Mouse (Mus musculus) bone marrow macrophage, adult 2 months (primary cell): ENCODE measurements at regions not wholly inside any gene's neighbourhood (a gene's known extent, or its start where the extent isn't known, plus 50 kb on each side); places are given as distances from the start of the nearest gene placed in this dataset.

Experiments
- H3K27ac ChIP-seq: 2 replicates; pipeline ENCODE4 v1.5.1; 2012; ENCODE audit warnings: low read depth, low read length; ENCODE audit not compliant: insufficient read depth
- H3K4me1 ChIP-seq: 2 replicates; pipeline ENCODE4 v1.6.1; 2012; ENCODE audit warnings: low read length; ENCODE audit not compliant: control insufficient read depth, insufficient read depth
- H3K4me3 ChIP-seq: 2 replicates; pipeline ENCODE4 v1.5.1; 2012; ENCODE audit warnings: mild to moderate bottlenecking, low read length, moderate library complexity; ENCODE audit not compliant: insufficient read depth
- CTCF ChIP-seq: IDR thresholded peaks from 2 replicates; pipeline ENCODE4 v1.5.1; 2012; ENCODE audit warnings: low read depth, mild to moderate bottlenecking, low read length, moderate library complexity
- POLR2A ChIP-seq: IDR thresholded peaks from 2 replicates; pipeline ENCODE4 v1.6.1; 2012; ENCODE audit warnings: mild to moderate bottlenecking, low read depth, low read length, borderline replicate concordance

DNA sequence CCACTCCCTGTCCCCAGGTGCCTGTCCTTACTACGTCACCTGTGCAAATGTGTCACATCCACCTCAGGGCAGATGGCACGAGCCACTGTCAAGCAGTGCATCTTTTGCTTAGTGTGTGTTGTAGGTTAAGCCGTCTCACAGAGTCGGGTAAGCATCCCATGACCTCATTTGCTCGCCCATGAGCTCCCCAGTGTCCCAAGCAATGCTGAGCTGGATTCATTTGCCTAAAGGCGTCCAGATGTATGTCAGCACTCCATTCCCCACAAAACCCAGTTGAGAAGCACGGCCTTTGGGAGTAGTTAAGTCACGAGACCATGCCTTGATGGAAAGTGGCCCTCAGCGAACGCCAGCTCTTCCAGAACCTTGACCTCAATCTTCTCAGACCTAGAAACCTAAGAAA lies 242.7 kb upstream of the Sulf2 start:
- peaks cover 14% of the 10 kb centered on the region for H3K4me1 ChIP-seq
- no peak overlapping the region for H3K27ac ChIP-seq
- TF ChIP-seq POLR2A, result no peak
- no peak for TF ChIP-seq CTCF
- H3K4me3 ChIP-seq, result no peak overlapping the region

GRCm38 (mm10) chr2:166394666-166395065 lies 239.2 kb upstream of the Sulf2 start:
- no peak for TF ChIP-seq POLR2A
- no peak for TF ChIP-seq CTCF
- H3K4me1 ChIP-seq, result peaks cover 4% of the 10 kb centered on the region; the same call in 1 of the 2 replicates
- no peak overlapping the region for H3K4me3 ChIP-seq
- no peak overlapping the region for H3K27ac ChIP-seq

DNA sequence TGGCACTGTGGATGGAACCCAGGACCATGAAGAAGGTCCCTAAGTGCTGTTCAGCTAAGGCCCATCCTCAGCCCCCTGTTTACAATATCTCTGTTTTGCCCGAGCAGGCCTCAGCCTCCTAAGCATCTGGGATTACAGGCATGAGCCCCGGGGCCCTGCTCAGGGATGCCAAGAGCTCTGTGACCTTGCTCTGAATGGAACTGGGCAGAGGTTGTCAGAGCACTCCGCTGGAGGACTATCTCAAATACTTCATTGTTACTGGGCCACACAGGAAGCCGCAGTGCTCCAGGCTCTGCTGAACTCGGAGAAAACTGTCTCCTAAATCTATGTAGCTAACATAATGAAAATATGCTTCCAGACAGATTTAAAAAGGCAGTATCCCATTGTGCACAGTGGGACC lies 235.7 kb upstream of the Sulf2 start:
- Histone ChIP-seq H3K4me3 (no peak overlapping the region), H3K27ac (no peak overlapping the region), H3K4me1 (no peaks in the 10 kb centered on the region)
- TF ChIP-seq CTCF (no peak), POLR2A (no peak)

- no peak overlapping the region for H3K4me3 ChIP-seq
- no peak overlapping the region for H3K27ac ChIP-seq
- TF ChIP-seq CTCF (no peak), POLR2A (no peak)
- no peaks in the 10 kb centered on the region for H3K4me1 ChIP-seq
Observed at GRCm38 (mm10) chr2:166388050-166388449, 232.6 kb upstream of the Sulf2 start.

- H3K4me3 ChIP-seq, result no peak overlapping the region
- no peak overlapping the region for H3K27ac ChIP-seq
- H3K4me1 ChIP-seq, result no peaks in the 10 kb centered on the region
- TF ChIP-seq CTCF (no peak), POLR2A (no peak)
Observed at GRCm38 (mm10) chr2:166386817-166387216, 231.4 kb upstream of the Sulf2 start.

DNA sequence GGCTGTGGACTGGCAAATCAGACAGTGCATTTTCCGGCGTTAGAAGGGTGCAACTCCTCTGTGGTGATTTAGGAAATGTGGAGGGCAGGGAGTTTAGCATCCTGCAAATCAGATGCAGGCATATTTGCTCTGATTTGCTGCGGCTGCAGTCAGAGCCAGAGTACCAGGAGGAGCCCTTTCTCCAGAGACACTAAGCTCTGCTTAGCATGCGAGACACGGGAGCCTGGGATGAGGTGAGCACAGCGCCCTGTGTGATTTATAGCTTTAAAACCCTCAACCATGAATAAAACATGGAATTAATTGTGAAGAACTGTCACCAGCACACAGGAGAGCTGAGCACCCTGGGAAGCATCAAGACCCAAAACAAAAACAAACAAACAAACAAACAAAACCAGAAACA lies 229.1 kb upstream of the Sulf2 start:
- Histone ChIP-seq H3K27ac (no peak overlapping the region), H3K4me1 (no peaks in the 10 kb centered on the region), H3K4me3 (no peak overlapping the region)
- TF ChIP-seq POLR2A (no peak), CTCF (no peak)

DNA sequence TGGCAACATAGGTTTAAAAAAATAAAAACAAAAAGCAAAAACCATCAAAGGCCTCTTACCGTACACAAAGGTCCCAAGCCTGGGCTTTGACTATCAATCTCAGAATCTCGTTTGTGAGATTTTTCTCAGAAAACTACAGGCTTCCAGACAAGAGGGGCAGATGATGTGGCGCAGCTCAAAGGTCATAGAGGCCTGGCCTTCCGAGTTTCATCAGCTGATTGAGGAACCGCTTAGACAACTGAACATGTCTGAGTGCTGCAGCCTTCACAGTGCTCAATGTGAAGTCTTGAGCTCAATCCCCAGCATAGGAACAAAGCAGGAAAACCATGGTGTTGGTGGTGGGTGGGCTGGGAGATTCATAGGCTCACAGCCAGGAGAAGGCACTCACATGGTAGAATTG lies 227.9 kb upstream of the Sulf2 start:
- Histone ChIP-seq H3K27ac (no peak overlapping the region), H3K4me1 (no peaks in the 10 kb centered on the region), H3K4me3 (no peak overlapping the region)
- no peak for TF ChIP-seq POLR2A
- TF ChIP-seq CTCF, result no peak

DNA sequence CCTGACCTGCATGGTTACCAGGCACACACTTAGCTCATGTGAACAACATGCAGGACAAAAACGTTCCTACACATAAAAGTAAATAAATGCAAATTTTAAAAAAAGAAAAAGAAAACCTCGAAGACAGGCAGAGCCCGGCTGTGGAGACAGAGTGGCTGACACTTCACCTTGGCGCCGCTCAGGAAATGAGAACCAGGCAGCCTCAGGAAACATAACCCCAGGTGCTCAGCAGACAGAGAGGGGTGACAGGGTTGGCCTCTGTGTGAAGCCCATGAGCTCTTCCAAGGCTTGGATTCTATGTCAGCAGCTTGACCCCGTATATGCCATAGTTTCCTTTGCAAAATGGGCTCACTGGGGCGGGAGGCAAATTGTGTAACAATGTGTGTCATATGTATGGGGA lies 226.7 kb upstream of the Sulf2 start:
- TF ChIP-seq CTCF (no peak), POLR2A (no peak)
- Histone ChIP-seq H3K4me1 (no peaks in the 10 kb centered on the region), H3K27ac (no peak overlapping the region), H3K4me3 (no peak overlapping the region)

- H3K4me1 ChIP-seq, result no peaks in the 10 kb centered on the region
- H3K27ac ChIP-seq, result no peak overlapping the region
- TF ChIP-seq POLR2A, result no peak
- TF ChIP-seq CTCF, result no peak
- no peak overlapping the region for H3K4me3 ChIP-seq
Observed at GRCm38 (mm10) chr2:166380854-166381253, 225.4 kb upstream of the Sulf2 start.

DNA sequence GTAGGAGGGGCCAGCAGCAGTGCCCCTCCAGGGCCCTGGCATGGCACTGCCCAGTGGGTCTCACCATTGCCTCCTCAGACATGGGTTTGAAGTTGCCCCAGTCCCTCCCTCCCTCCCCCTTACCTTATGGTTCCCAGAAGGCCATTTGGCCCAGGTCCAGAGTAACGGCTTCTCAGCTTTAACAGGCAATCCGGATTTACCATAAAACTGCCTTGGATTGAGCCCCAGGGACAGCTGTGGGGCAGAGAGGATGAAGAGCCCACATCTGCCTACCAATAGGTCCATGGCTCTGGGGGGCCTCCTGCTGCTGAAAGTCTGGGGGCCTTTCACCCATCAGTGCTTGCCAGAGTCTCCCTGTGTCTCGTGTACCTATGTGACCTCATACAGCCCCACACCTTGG lies 222.9 kb upstream of the Sulf2 start:
- Histone ChIP-seq H3K4me3 (no peak overlapping the region), H3K4me1 (no peaks in the 10 kb centered on the region), H3K27ac (no peak overlapping the region)
- no peak for TF ChIP-seq POLR2A
- TF ChIP-seq CTCF, result no peak

DNA sequence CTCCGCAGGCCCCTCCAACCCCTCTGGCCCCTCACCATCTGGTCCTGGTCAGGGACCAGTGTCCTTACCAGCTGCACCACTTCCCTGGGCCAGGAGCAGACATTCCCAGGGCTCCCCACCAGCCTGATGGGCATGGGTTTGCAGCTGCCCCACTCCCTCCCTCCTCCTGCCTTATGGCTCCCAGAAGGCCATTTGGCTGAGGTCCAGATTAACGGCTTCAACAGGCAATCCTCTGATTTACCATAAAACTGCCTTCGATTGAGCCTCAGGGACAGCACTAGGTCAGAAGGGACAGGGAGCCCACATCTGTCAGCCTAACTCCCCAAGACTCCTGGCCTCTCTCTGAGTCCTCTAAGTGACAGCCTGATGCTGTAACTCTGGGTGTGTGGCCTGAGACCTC lies 221.9 kb upstream of the Sulf2 start:
- TF ChIP-seq POLR2A, result no peak
- TF ChIP-seq CTCF, result no peak
- Histone ChIP-seq H3K4me3 (no peak overlapping the region), H3K4me1 (no peaks in the 10 kb centered on the region), H3K27ac (no peak overlapping the region)
